ENCODE assay signal across 12 mouse cellular contexts in genomic region chr14:20208435-20208834, GRCm38 (mm10). TPM values are rescaled to one million over a fixed set of nuclear protein-coding genes. Genes with fewer than 3 reads are reported as not detected.
DNase-seq lines count a peak whose midpoint lies in the region; ATAC-seq and TF ChIP-seq lines count a peak whose summit lies in the region.
"Had no signal": no experiment of that assay in that cellular context is flagged by ENCODE, and none has a peak within 500 bp of the region (broad histone marks: within the 10 kb centered on the region; RNA-seq: fewer than 3 reads in every experiment).

No protein-coding gene starts in this region.

- no peaks in the 10 kb centered on the region for H3K9me3 ChIP-seq in intestine, embryonic 15.5 days
- no peaks in the 10 kb centered on the region for H3K9me3 ChIP-seq in liver, postnatal 0 days (ENCODE audit: low read length)

- TF ChIP-seq CTCF in kidney, adult 2 months (conservative IDR thresholded peaks at IDR 0.05; ENCODE audit: insufficient read depth, insufficient read length, low read depth, low read length): no peak
- no peak for TF ChIP-seq CTCF in liver, postnatal 0 days (IDR thresholded peaks at IDR 0.05; ENCODE audit: low read depth)
- no peak for TF ChIP-seq CTCF in layer of hippocampus, adult 2 months (conservative IDR thresholded peaks at IDR 0.05)

- H3K9ac ChIP-seq in intestine, embryonic 15.5 days: no peak overlapping the region
- no peak overlapping the region for H3K9ac ChIP-seq in liver, postnatal 0 days (replicated peaks)

- 19% methylated on average over 6 of the region's 6 CpGs for WGBS in kidney, adult 2 months
- 6% methylated on average over 6 of the region's 6 CpGs for WGBS in intestine, embryonic 15.5 days
- 26% methylated on average over 6 of the region's 6 CpGs for WGBS in liver, postnatal 0 days (ENCODE audit: insufficient replicate concordance)

- peak overlapping the region; percentile 9; the same call in 1 of the 2 replicates for H3K4me2 ChIP-seq in intestine, embryonic 15.5 days (replicated peaks)
- H3K4me2 ChIP-seq in liver, postnatal 0 days (ENCODE audit: low read depth, low read length): no peak overlapping the region

- no peak overlapping the region for H3K4me3 ChIP-seq in kidney, adult 2 months (ENCODE audit: insufficient read depth, low read depth, low read length)
- no peak overlapping the region for H3K4me3 ChIP-seq in intestine, embryonic 15.5 days (replicated peaks)
- H3K4me3 ChIP-seq in liver, postnatal 0 days (ENCODE audit: low read depth, low read length): no peak overlapping the region
- no peak overlapping the region for H3K4me3 ChIP-seq in layer of hippocampus, adult 2 months

- no peak overlapping the region for H3K27ac ChIP-seq in kidney, adult 2 months (ENCODE audit: insufficient read depth, low read depth, low read length)
- H3K27ac ChIP-seq in intestine, embryonic 15.5 days: peak overlapping the region; percentile 66; the same call in 1 of the 2 replicates
- peak overlapping the region; percentile 73 for H3K27ac ChIP-seq in liver, postnatal 0 days (ENCODE audit: low read depth)
- H3K27ac ChIP-seq in layer of hippocampus, adult 2 months: no peak overlapping the region
- H3K27ac ChIP-seq: hindbrain, postnatal 0 days had no signal

- ATAC-seq in intestine, embryonic 15.5 days: peak; percentile 97
- ATAC-seq in liver, postnatal 0 days: peak; percentile 75
- ATAC-seq: hindbrain, postnatal 0 days had no signal

- H3K4me1 ChIP-seq in kidney, adult 2 months (ENCODE audit: control insufficient read depth, insufficient read depth, low read length): peaks cover 3% of the 10 kb centered on the region; the same call in 1 of the 2 replicates
- H3K4me1 ChIP-seq in intestine, embryonic 15.5 days (replicated peaks): 0 out of 2 replicates have a peak, but pooled peaks cover 5% of the 10 kb centered on the region
- peaks cover 8% of the 10 kb centered on the region; the same call in 1 of the 2 replicates for H3K4me1 ChIP-seq in liver, postnatal 0 days (ENCODE audit: insufficient read depth)

- no peak for TF ChIP-seq EP300 in liver, postnatal 0 days (IDR thresholded peaks at IDR 0.05; ENCODE audit: low read depth)

- H3K27me3 ChIP-seq in kidney, adult 2 months (replicated peaks; ENCODE audit: control insufficient read depth, insufficient read depth, low read length): no peaks in the 10 kb centered on the region
- H3K27me3 ChIP-seq in intestine, embryonic 15.5 days (replicated peaks): no peaks in the 10 kb centered on the region
- no peaks in the 10 kb centered on the region for H3K27me3 ChIP-seq in liver, postnatal 0 days (ENCODE audit: insufficient read depth, low read length)

- TF ChIP-seq POLR2A in kidney, adult 2 months (IDR thresholded peaks at IDR 0.05; ENCODE audit: low read depth, low read length): no peak

- no peaks in the 10 kb centered on the region for H3K36me3 ChIP-seq in kidney, adult 2 months (ENCODE audit: control insufficient read depth, insufficient read depth, low read length)
- no peaks in the 10 kb centered on the region for H3K36me3 ChIP-seq in intestine, embryonic 15.5 days
- no peaks in the 10 kb centered on the region for H3K36me3 ChIP-seq in liver, postnatal 0 days (replicated peaks; ENCODE audit: insufficient read depth, low read length)

- peak; percentile 62 for DNase-seq in kidney, adult 2 months
- no peak for DNase-seq in kidney, adult 18-20 months
- peak; percentile 37 for DNase-seq in ES-CJ7 (ENCODE audit: low read depth, low spot score)
- DNase-seq in liver, postnatal 0 days: peak; percentile 42
- DNase-seq in MN1 (ENCODE audit: low spot score): no peak
- no peak for DNase-seq in layer of hippocampus, adult 2 months (ENCODE audit: low spot score in 2 of 2)
- DNase-seq in cerebellum, postnatal 36 days: no peak
- DNase-seq: cerebellum, adult 11-12 months; heart, adult 18-20 months; lung, postnatal 36 days had no signal

RNA-seq across cellular contexts. Expression of gene Kcnk5, which starts 26.8 kb away (rescaled TPM):
- polyA plus RNA-seq in kidney, adult 2 months (2012; rRNA removed): 32.0 and 34.2 TPM in 2 replicates
- 9.5 TPM in 2 replicates for polyA plus RNA-seq in intestine, embryonic 15.5 days (2015; fragmentation: Nextera tagmentation; extraction: Ambion mirVana)
- polyA plus RNA-seq in liver, postnatal 0 days (2015; fragmentation: Nextera tagmentation; extraction: Ambion mirVana): 4.5 and 5.1 TPM in 2 replicates
- under 1 TPM; 0.10 to 0.23 TPM for total RNA-seq in layer of hippocampus, adult 2 months (2021)

Comparison
In these comparisons a context has a peak if more than half of its experiments do, and no peak if none do; other contexts are left out.
1. DNase-seq: peak in kidney, adult 2 months (single experiment), ES-CJ7 (single experiment) and liver, postnatal 0 days (single experiment); none in kidney, adult 18-20 months (single experiment), MN1 (single experiment), layer of hippocampus, adult 2 months (0 of 2) and cerebellum, postnatal 36 days (0 of 2).
2. H3K27ac ChIP-seq: peak in intestine, embryonic 15.5 days (single experiment) and liver, postnatal 0 days (single experiment); none in kidney, adult 2 months (single experiment) and layer of hippocampus, adult 2 months (single experiment).